Mouse (Mus musculus) CH12.LX (cell line): ENCODE data around the gene St6gal1. TPM values are rescaled to one million over a fixed set of nuclear protein-coding genes. Genes with fewer than 3 reads are reported as not detected.

Source experiments
- DNase-seq: peaks from one replicate; pipeline ENCODE4 v3.0.0-alpha.2; 2013; ENCODE audit errors: extremely low read depth
- H3K27ac ChIP-seq: 2 replicates; pipeline ENCODE4 v1.5.1; 2012; ENCODE audit warnings: low read depth, mild to moderate bottlenecking, control low read depth, moderate library complexity; ENCODE audit not compliant: insufficient read depth
- H3K27me3 ChIP-seq: replicated peaks from 2 replicates; pipeline ENCODE3; 2012; ENCODE audit warnings: inconsistent platforms
- H3K36me3 ChIP-seq, 2 experiments: replicated peaks in 1 of 2; 2 replicates each; pipeline versions ENCODE3 to v1.6.1; 2012; ENCODE audit warnings: inconsistent platforms in 1 of 2, low read length in 1 of 2, mild to moderate bottlenecking in 1 of 2, mixed read lengths in 1 of 2, moderate library complexity in 1 of 2; ENCODE audit not compliant: control insufficient read depth in 1 of 2, insufficient read depth in 1 of 2
- H3K4me1 ChIP-seq, 2 experiments: 2 replicates each; pipeline ENCODE4 v1.6.1; 2012; ENCODE audit warnings: inconsistent platforms in 1 of 2, moderate library complexity in 1 of 2; ENCODE audit not compliant: insufficient read depth in 2 of 2, control insufficient read depth in 1 of 2
- H3K4me2 ChIP-seq: 2 replicates; pipeline ENCODE4 v1.6.1; 2012; ENCODE audit warnings: low read depth, mild to moderate bottlenecking, control low read depth; ENCODE audit not compliant: poor library complexity, insufficient read depth, severe bottlenecking
- H3K4me3 ChIP-seq, 3 experiments: fragments of 150-350 bp in 1 of 3; sonication (generic) in 1 of 3; replicated peaks in 1 of 3; 2 replicates each; pipeline versions ENCODE3 to v1.5.1; 2011 to 2012; ENCODE audit warnings: low read depth in 2 of 3, low read length in 2 of 3, mild to moderate bottlenecking in 2 of 3, moderate library complexity in 2 of 3, control low read depth in 1 of 3, improper control_type of control experiment in 1 of 3, inconsistent platforms in 1 of 3, mixed read lengths in 1 of 3; ENCODE audit not compliant: poor library complexity in 1 of 3
- H3K79me2 ChIP-seq: replicated peaks from 2 replicates; pipeline ENCODE4 v1.6.1; 2012; ENCODE audit warnings: mild to moderate bottlenecking, moderate library complexity; ENCODE audit not compliant: control insufficient read depth, poor library complexity, insufficient read depth, severe bottlenecking; ENCODE audit errors: extremely low read depth
- H3K9ac ChIP-seq: 2 replicates; pipeline ENCODE4 v1.6.1; 2012; ENCODE audit warnings: low read depth, mild to moderate bottlenecking, control low read depth, moderate library complexity; ENCODE audit not compliant: insufficient read depth
- H3K9me3 ChIP-seq: replicated peaks from 2 replicates; pipeline ENCODE3; 2012; ENCODE audit warnings: low read length, inconsistent platforms, mixed read lengths
- BHLHE40 ChIP-seq: IDR thresholded peaks from 2 replicates; pipeline ENCODE4 v1.6.1; 2011; ENCODE audit warnings: mild to moderate bottlenecking, low read depth, low read length, improper control_type of control experiment
- CHD1 ChIP-seq: IDR thresholded peaks from 2 replicates; pipeline ENCODE4 v1.6.1; 2012; ENCODE audit warnings: low read depth, low read length, improper control_type of control experiment, inconsistent platforms
- CHD2 ChIP-seq: IDR thresholded peaks from 2 replicates; pipeline ENCODE4 v1.6.1; 2011; ENCODE audit warnings: low read length, improper control_type of control experiment
- ETS1 ChIP-seq: conservative IDR thresholded peaks from 2 replicates; pipeline ENCODE4 v1.6.1; 2012; ENCODE audit warnings: low read depth, mild to moderate bottlenecking, inconsistent platforms, low read length, improper control_type of control experiment, moderate library complexity
- GABPA ChIP-seq: IDR thresholded peaks from 2 replicates; pipeline ENCODE4 v1.6.1; 2012; ENCODE audit warnings: low read depth, low read length, improper control_type of control experiment, inconsistent platforms; ENCODE audit not compliant: insufficient replicate concordance
- HCFC1 ChIP-seq: IDR thresholded peaks from 2 replicates; pipeline ENCODE4 v1.6.1; 2012; ENCODE audit warnings: low read depth, mild to moderate bottlenecking, inconsistent platforms, low read length, improper control_type of control experiment
- IRF4 ChIP-seq: IDR thresholded peaks from 2 replicates; pipeline ENCODE4 v1.6.1; 2014; ENCODE audit warnings: low read depth, mild to moderate bottlenecking, inconsistent platforms, low read length, improper control_type of control experiment
- JUN ChIP-seq: IDR thresholded peaks from 2 replicates; pipeline ENCODE4 v1.6.1; 2011; ENCODE audit warnings: low read depth, mild to moderate bottlenecking, low read length, improper control_type of control experiment, moderate library complexity; ENCODE audit not compliant: insufficient read depth
- KAT2A ChIP-seq: IDR thresholded peaks from 2 replicates; pipeline ENCODE4 v1.6.1; 2012; ENCODE audit warnings: low read length, improper control_type of control experiment, inconsistent platforms; ENCODE audit not compliant: insufficient replicate concordance
- MAFK ChIP-seq: IDR thresholded peaks from 2 replicates; pipeline ENCODE4 v1.6.1; 2011; ENCODE audit warnings: low read length, improper control_type of control experiment; ENCODE audit not compliant: insufficient replicate concordance
- MEF2A ChIP-seq: IDR thresholded peaks from 2 replicates; pipeline ENCODE4 v1.6.1; 2014; ENCODE audit warnings: low read depth, mild to moderate bottlenecking, inconsistent platforms, low read length, improper control_type of control experiment, borderline replicate concordance
- POLR2A ChIP-seq: IDR thresholded peaks from 2 replicates; pipeline ENCODE4 v1.6.1; 2011; ENCODE audit warnings: low read depth, mild to moderate bottlenecking, improper control_type of control experiment, low read length
- POLR2AphosphoS2 ChIP-seq: IDR thresholded peaks from 2 replicates; pipeline ENCODE4 v1.6.1; 2011; ENCODE audit warnings: low read depth, low read length, improper control_type of control experiment
- SIN3A ChIP-seq: IDR thresholded peaks from 2 replicates; pipeline ENCODE4 v1.6.1; 2012; ENCODE audit warnings: low read length, improper control_type of control experiment, inconsistent platforms
- TBP ChIP-seq: conservative IDR thresholded peaks from 2 replicates; pipeline ENCODE4 v1.6.1; 2011; ENCODE audit warnings: low read depth, low read length, improper control_type of control experiment
- USF1 ChIP-seq: IDR thresholded peaks from 2 replicates; pipeline ENCODE4 v1.6.1; 2014; ENCODE audit warnings: low read depth, mild to moderate bottlenecking, inconsistent platforms, low read length, improper control_type of control experiment
- ZC3H11A ChIP-seq: IDR thresholded peaks from 2 replicates; pipeline ENCODE4 v1.6.1; 2012; ENCODE audit warnings: low read depth, mild to moderate bottlenecking, inconsistent platforms, low read length, improper control_type of control experiment
- ZKSCAN1 ChIP-seq: IDR thresholded peaks from 2 replicates; pipeline ENCODE4 v1.6.1; 2012; ENCODE audit warnings: low read depth, inconsistent platforms, low read length, improper control_type of control experiment, borderline replicate concordance
- ZMIZ1 ChIP-seq: IDR thresholded peaks from 2 replicates; pipeline ENCODE4 v1.6.1; 2012; ENCODE audit warnings: low read depth, mild to moderate bottlenecking, inconsistent platforms, low read length, improper control_type of control experiment
- dilution Hi-C: fragments of 300-500 bp; cut with MboI; formaldehyde crosslinking; loops from 2 replicates; pipeline ENCODE4 v1.14.3; 2020; ENCODE audit warnings: low sequenced_read_pairs; ENCODE audit not compliant: extremely low pct_unique_long_range_greater_than_20kb, extremely low pct_ligation_motif_present
- in situ Hi-C: fragments of 300-500 bp; cut with MboI; formaldehyde crosslinking; loops from 3 replicates; pipeline ENCODE4 v1.14.3; 2019; ENCODE audit warnings: low sequenced_read_pairs, low pct_ligation_motif_present, low pct_unique_long_range_greater_than_20kb, mixed read lengths
- polyA plus RNA-seq: library from polyadenylated mRNA; unstranded; fragments of >175 nt; gene quantifications from 2 replicates; pipeline ENCODE4 v1.2.1, GENCODE M21; 2012; ENCODE audit warnings: low read depth; ENCODE audit not compliant: insufficient read length
- total RNA-seq, 2 experiments: library from RNA; depleted of rRNA; stranded (reverse); fragments of 300-350 nt in 1 of 2; fragments of >200 nt in 1 of 2; gene quantifications; 2 replicates each; pipeline ENCODE4 v1.2.3; 2012 to 2014

St6gal1 gene
- total and polyA plus RNA-seq, 3 experiments, result 64.5 to 168 (median 67.8) TPM

DNA sequence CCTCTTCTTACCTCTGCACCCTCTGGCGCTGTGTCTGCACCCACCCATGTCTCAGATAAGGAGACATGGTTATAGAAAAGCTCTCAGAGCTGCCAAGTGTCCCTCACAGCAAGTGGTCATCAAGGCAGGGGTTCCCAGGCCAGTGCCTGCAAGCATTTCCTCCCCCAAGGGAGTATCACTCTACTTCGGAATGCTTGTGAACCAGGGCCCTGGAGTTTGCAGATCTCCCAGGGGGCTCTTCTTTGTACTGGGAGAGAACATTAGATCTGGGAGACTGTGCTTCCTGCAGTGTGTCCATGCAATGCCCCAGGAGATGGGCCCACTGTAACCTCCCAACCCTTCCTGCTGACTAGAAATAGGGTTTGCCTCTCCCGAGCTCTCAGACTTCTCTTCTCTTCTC is 35.0 kb downstream of the St6gal1 start:
- H3K4me2 ChIP-seq, result no peak overlapping the region
- no peak overlapping the region for H3K27ac ChIP-seq
- dilution Hi-C loops (no loop called here), in situ Hi-C loops (no loop called here)
- H3K9me3 ChIP-seq, result no peaks in the 10 kb centered on the region
- no peaks in the 10 kb centered on the region for H3K79me2 ChIP-seq
- no peak for DNase-seq
- no peak overlapping the region for H3K4me3 ChIP-seq
- H3K9ac ChIP-seq, result no peak overlapping the region
- peaks cover 5 to 40% of the 10 kb centered on the region in 2 experiments for H3K4me1 ChIP-seq
- H3K36me3 ChIP-seq, result peaks cover 0 to 60% of the 10 kb centered on the region in 2 experiments
- no peaks in the 10 kb centered on the region for H3K27me3 ChIP-seq
- TF ChIP-seq ETS1, result no peak
- TF ChIP-seq KAT2A, result no peak
- no peak for TF ChIP-seq BHLHE40
- no peak for TF ChIP-seq TBP
- no peak for TF ChIP-seq MEF2A

DNA sequence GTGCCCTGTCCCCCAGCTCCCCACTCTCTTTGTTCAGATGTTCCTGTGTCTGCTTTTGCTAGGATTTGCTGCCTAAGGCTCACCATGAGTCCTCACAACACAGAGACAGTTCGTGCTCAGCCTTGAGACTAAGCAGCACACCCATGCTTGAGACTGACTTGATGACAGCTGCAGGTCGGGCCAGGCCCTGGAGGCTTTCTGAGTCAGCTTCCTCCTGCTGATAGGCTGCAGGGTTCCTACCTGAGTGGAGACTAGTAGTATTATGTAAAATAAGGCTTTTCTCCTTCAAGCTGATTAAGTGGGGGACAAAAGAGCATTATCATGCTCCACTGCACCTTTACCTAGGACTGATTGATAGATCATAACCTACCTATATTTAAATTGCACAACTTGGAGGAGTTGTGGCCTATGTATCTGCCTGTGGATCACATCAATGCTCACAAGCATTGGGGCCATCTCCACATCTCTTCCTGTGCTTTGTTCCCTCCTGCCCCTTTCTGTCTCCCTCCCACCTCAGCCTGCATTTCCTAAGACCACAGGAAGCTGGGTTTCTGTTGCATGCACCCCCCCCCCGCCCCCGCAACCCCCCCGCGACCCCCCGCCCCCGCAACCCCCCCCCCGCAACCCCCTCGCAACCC is 37.7 kb downstream of the St6gal1 start:
- in situ Hi-C loops, result no loop called here
- TF ChIP-seq HCFC1, result no peak
- TF ChIP-seq, all 38 proteins: peak for 0
- Histone ChIP-seq H3K27me3 (no peaks in the 10 kb centered on the region), H3K4me1 (peaks cover 12 to 57% of the 10 kb centered on the region in 2 experiments; a peak in 3 of 4 replicates), H3K79me2 (no peaks in the 10 kb centered on the region), H3K27ac (no peak overlapping the region), H3K4me2 (no peak overlapping the region), H3K9me3 (no peaks in the 10 kb centered on the region), H3K4me3 (no peak overlapping the region), H3K36me3 (peaks cover 0 to 70% of the 10 kb centered on the region in 2 experiments), H3K9ac (no peak overlapping the region)
- DNase-seq, result peak; percentile 68
- dilution Hi-C loops, result no loop called here

DNA sequence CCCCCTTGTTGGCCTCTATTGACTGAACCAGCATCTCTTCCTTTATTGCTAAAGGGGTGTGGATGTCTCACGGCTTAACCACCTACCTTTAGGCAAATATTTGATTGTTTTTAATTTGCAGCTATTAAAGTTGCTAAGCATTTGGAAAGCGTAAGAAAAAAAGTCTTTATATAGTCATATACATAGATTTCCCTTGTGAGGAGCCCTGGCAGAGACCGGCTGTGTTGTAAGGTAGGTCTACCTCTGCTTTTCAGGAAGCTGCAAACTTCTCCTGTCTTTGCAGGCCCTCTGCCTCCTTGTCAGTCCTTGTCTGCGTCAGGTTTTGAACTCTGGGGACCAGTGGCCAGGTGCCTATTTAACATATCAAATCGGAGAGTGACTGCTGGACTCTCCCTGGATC is 38.3 kb downstream of the St6gal1 start:
- no peak overlapping the region for H3K9ac ChIP-seq
- peaks cover 12 to 60% of the 10 kb centered on the region in 2 experiments; a peak in 3 of 4 replicates for H3K4me1 ChIP-seq
- in situ Hi-C loops (no loop called here), dilution Hi-C loops (no loop called here)
- H3K4me3 ChIP-seq, result no peak overlapping the region
- no peak for DNase-seq
- no peaks in the 10 kb centered on the region for H3K9me3 ChIP-seq
- no peak overlapping the region for H3K4me2 ChIP-seq
- H3K27me3 ChIP-seq, result no peaks in the 10 kb centered on the region
- peaks cover 0 to 68% of the 10 kb centered on the region in 2 experiments for H3K36me3 ChIP-seq
- H3K79me2 ChIP-seq, result no peaks in the 10 kb centered on the region
- no peak overlapping the region for H3K27ac ChIP-seq
- TF ChIP-seq CHD1, result no peak
- TF ChIP-seq GABPA, result no peak
- TF ChIP-seq CHD2, result no peak
- TF ChIP-seq POLR2AphosphoS2, result no peak
- no peak for TF ChIP-seq JUN
- TF ChIP-seq HCFC1, result no peak
- no peak for TF ChIP-seq ZKSCAN1
- TF ChIP-seq ZMIZ1, result no peak
- no peak for TF ChIP-seq ZC3H11A
- no peak for TF ChIP-seq IRF4
- TF ChIP-seq POLR2A, result no peak
- TF ChIP-seq SIN3A, result no peak
- no peak for TF ChIP-seq MAFK
- TF ChIP-seq USF1, result no peak
